Mouse (Mus musculus) heart, postnatal 14 days (tissue): ENCODE measurements around the gene Olfr739. TPM values are rescaled to one million over a fixed set of nuclear protein-coding genes. Genes with fewer than 3 reads are reported as not detected.

Source experiments
- DNase-seq, 2 experiments: peaks; one replicate each; pipeline ENCODE4 v3.0.0; 2021 to 2022
- intact Hi-C: fragments of 180-260 bp; cut with DNase I; formaldehyde crosslinking; loops from one replicate; pipeline ENCODE4 v1.15.1; 2025
- long read RNA-seq, 2 experiments: library from polyadenylated mRNA; stranded (forward); transcript quantifications; one replicate each; pipeline ENCODE4 v2.0.0; 2021
- total RNA-seq, 2 experiments: library from RNA; stranded (reverse); gene quantifications; 2 replicates each; pipeline ENCODE4 v1.2.3; 2021

Gene Olfr739
- total RNA-seq, result not detected
- long read RNA-seq, experiment 1, result 0 reads
- long read RNA-seq, experiment 2, result 0 reads

GRCm38 (mm10) chr14:50418326-50418725 lies at the start of gene Olfr739:
Gene Olfr739, plus strand, starts transcription at chr14:50418626.
- intact Hi-C loops, result no loop called here
- DNase-seq, result no peak

- no peak for DNase-seq
- intact Hi-C loops, result no loop called here
Measured at GRCm38 (mm10) chr14:50380863-50381262, 37.6 kb upstream of the Olfr739 start, which contains the start of gene Olfr736. Gene Olfr736, plus strand, starts transcription at chr14:50381163.

GRCm38 (mm10) chr14:50407268-50407667 lies 11.2 kb upstream of the Olfr739 start, which contains the start of gene Olfr738:
Gene Olfr738, plus strand, starts transcription at chr14:50407568.
- intact Hi-C loops, result no loop called here
- no peak for DNase-seq

GRCm38 (mm10) chr14:50445245-50445644 lies 26.8 kb downstream of the Olfr739 start, which contains the start of gene Olfr740:
Gene Olfr740, plus strand, starts transcription at chr14:50445545.
- DNase-seq, result no peak
- intact Hi-C loops, result no loop called here

GRCm38 (mm10) chr14:50472438-50472837 lies 54.0 kb downstream of the Olfr739 start, which contains the start of gene Olfr741:
Gene Olfr741, plus strand, starts transcription at chr14:50472738.
- DNase-seq, result no peak
- intact Hi-C loops, result no loop called here

Other genes starting within 250 kb of the Olfr739 start
- gene Olfr730, start 230.4 kb upstream of the Olfr739 start, total RNA-seq, result not detected
- gene Olfr731, start 176.8 kb upstream of the Olfr739 start, total RNA-seq, result not detected
- gene Olfr732, start 134.4 kb upstream of the Olfr739 start, total RNA-seq, result not detected
- gene Olfr733, start 117.1 kb upstream of the Olfr739 start, total RNA-seq, result not detected
- gene Olfr734, start 91.9 kb upstream of the Olfr739 start, total RNA-seq, result not detected
- gene Olfr735, start 69.8 kb upstream of the Olfr739 start, total RNA-seq, result not detected
- gene Tlr11, start 60.7 kb upstream of the Olfr739 start, total RNA-seq, result not detected
- not detected for gene Olfr736, start 37.5 kb upstream of the Olfr739 start, total RNA-seq
- not detected for gene Olfr738, start 11.1 kb upstream of the Olfr739 start, total RNA-seq
- not detected for gene Olfr740, start 26.9 kb downstream of the Olfr739 start, total RNA-seq
- gene Olfr741, start 54.1 kb downstream of the Olfr739 start, total RNA-seq, result not detected
- not detected for gene Olfr742, start 85.0 kb downstream of the Olfr739 start, total RNA-seq
- not detected for gene Olfr743, start 103.2 kb downstream of the Olfr739 start, total RNA-seq
- gene Olfr744, start 196.3 kb downstream of the Olfr739 start, total RNA-seq, result not detected
- gene Olfr745, start 220.8 kb downstream of the Olfr739 start, total RNA-seq, result not detected
- not detected for gene Olfr746, start 228.5 kb downstream of the Olfr739 start, total RNA-seq